Mouse (Mus musculus): Measurements from ENCODE around the gene Gpc5.

GRCm38 (mm10) chr14:115054252-115054651, 37.8 kb upstream of the Gpc5 start:
- TF ChIP-seq ZNF384 (IDR thresholded peaks at IDR 0.05; ENCODE audit: low read depth, low read length) (no peak), MAFK (IDR thresholded peaks at IDR 0.05; ENCODE audit: insufficient read depth, low read depth, low read length) (no peak), HCFC1 (IDR thresholded peaks at IDR 0.05; ENCODE audit: borderline replicate concordance, insufficient read depth, low read length) (no peak), CHD2 (IDR thresholded peaks at IDR 0.05; ENCODE audit: low read depth, low read length) (no peak)
